9 mouse cellular contexts compared by ENCODE assay signal in genomic region chr6:52256956-52257355, GRCm38 (mm10). TPM values are rescaled to one million over a fixed set of nuclear protein-coding genes. Genes with fewer than 3 reads are reported as not detected.
DNase-seq lines count a peak whose midpoint lies in the region; ATAC-seq lines count a peak whose summit lies in the region.
"Had no signal": no experiment of that assay in that cellular context is flagged by ENCODE, and none has a peak within 500 bp of the region (broad histone marks: within the 10 kb centered on the region; RNA-seq: fewer than 3 reads in every experiment).

No protein-coding gene starts in this region.

- H3K27ac ChIP-seq in kidney, embryonic 14.5 days (ENCODE audit: low read depth, low read length) = no peak overlapping the region
- H3K27ac ChIP-seq: embryonic facial prominence, embryonic 13.5 days had no signal

- H3K27me3 ChIP-seq in kidney, embryonic 14.5 days (ENCODE audit: control insufficient read depth, insufficient read depth, low read length) = peaks cover 76% of the 10 kb centered on the region

- H3K36me3 ChIP-seq in kidney, embryonic 14.5 days (ENCODE audit: control insufficient read depth, insufficient read depth, low read length) = no peaks in the 10 kb centered on the region
- H3K36me3 ChIP-seq: embryonic facial prominence, embryonic 13.5 days had no signal

- peak; percentile 69 for DNase-seq in kidney, adult 11 months
- DNase-seq in T-cell, adult 2 months (ENCODE audit: low spot score) = peak; percentile 74
- DNase-seq in heart, postnatal 14 days = peak; percentile 85 to 90
- peak; percentile 63 to 78 for DNase-seq in left cerebral cortex, postnatal 14 days (ENCODE audit: low spot score in 2 of 2)
- DNase-seq in urinary bladder, postnatal 14 days (ENCODE audit: low spot score) = peak; percentile 91

- under 1% methylated on average over 6 of the region's 6 CpGs for WGBS in kidney, embryonic 14.5 days

- H3K9me3 ChIP-seq in kidney, embryonic 14.5 days (ENCODE audit: control insufficient read depth, low read length) = no peaks in the 10 kb centered on the region
- H3K9me3 ChIP-seq: embryonic facial prominence, embryonic 13.5 days had no signal

- no peak overlapping the region for H3K4me2 ChIP-seq in kidney, embryonic 14.5 days (replicated peaks; ENCODE audit: low read depth, low read length)
- H3K4me2 ChIP-seq: embryonic facial prominence, embryonic 13.5 days had no signal

- intact Hi-C loops in heart, postnatal 14 days (cut with DNase I) = loop anchor here (1.0 to 5.0 kb wide), 7 partner anchors 467 to 1080 kb away; no protein-coding TSS in a partner anchor
- intact Hi-C loops in left cerebral cortex, postnatal 14 days (cut with DNase I) = loop anchor here (5.0 kb wide), 1 partner anchor 580 kb away; no protein-coding TSS in a partner anchor

- no peak for ATAC-seq in kidney, embryonic 14.5 days (ENCODE audit: low FRiP score, low TSS enrichment)
- peak; percentile 76 for ATAC-seq in common myeloid progenitor, adult 5-6 weeks (replicated peaks; ENCODE audit: low read depth, poor library complexity, severe bottlenecking)
- ATAC-seq in neutrophil, adult 5-6 weeks (ENCODE audit: extremely low read depth, insufficient number of reproducible peaks, low FRiP score, poor library complexity, severe bottlenecking) = peak; percentile 59

- H3K9ac ChIP-seq in kidney, embryonic 14.5 days (ENCODE audit: low read depth, low read length) = no peak overlapping the region
- H3K9ac ChIP-seq: embryonic facial prominence, embryonic 13.5 days had no signal

- H3K4me1 ChIP-seq in kidney, embryonic 14.5 days (ENCODE audit: control insufficient read depth, insufficient read depth, low read length) = peaks cover 19% of the 10 kb centered on the region

- H3K4me3 ChIP-seq in kidney, embryonic 14.5 days (ENCODE audit: low read length) = no peak overlapping the region
- H3K4me3 ChIP-seq: embryonic facial prominence, embryonic 13.5 days had no signal

RNA-seq across cellular contexts. Expression of gene Hoxa13, which starts 3.7 kb away (rescaled TPM):
- polyA plus RNA-seq in kidney, embryonic 14.5 days (2014; fragmentation: Nextera tagmentation; extraction: Ambion mirVana) = not detected in 2 replicates
- total RNA-seq in common myeloid progenitor, adult 5-6 weeks (2017) = not detected in 2 replicates
- not detected for total RNA-seq in heart, postnatal 14 days (2021)
- not detected for total RNA-seq in left cerebral cortex, postnatal 14 days (2021)
- not detected in 2 replicates for total RNA-seq in neutrophil, adult 5-6 weeks (2017)
- polyA plus RNA-seq: embryonic facial prominence, embryonic 13.5 days had no signal

RNA-seq across cellular contexts. Expression of gene Hoxa11, which starts 11.3 kb away (rescaled TPM):
- polyA plus RNA-seq in kidney, embryonic 14.5 days (2014; fragmentation: Nextera tagmentation; extraction: Ambion mirVana) = 27.6 and 35.6 TPM in 2 replicates
- total RNA-seq in common myeloid progenitor, adult 5-6 weeks (2017) = not detected in 2 replicates
- not detected for total RNA-seq in heart, postnatal 14 days (2021)
- total RNA-seq in left cerebral cortex, postnatal 14 days (2021) = not detected
- total RNA-seq in neutrophil, adult 5-6 weeks (2017) = not detected in 2 replicates
- polyA plus RNA-seq: embryonic facial prominence, embryonic 13.5 days had no signal

RNA-seq across cellular contexts. Expression of gene Hoxa10, which starts 16.3 kb away (rescaled TPM):
- polyA plus RNA-seq in kidney, embryonic 14.5 days (2014; fragmentation: Nextera tagmentation; extraction: Ambion mirVana) = 177 and 186 TPM in 2 replicates
- 1.6 and 2.3 TPM in 2 replicates for total RNA-seq in common myeloid progenitor, adult 5-6 weeks (2017)
- not detected for total RNA-seq in heart, postnatal 14 days (2021)
- total RNA-seq in left cerebral cortex, postnatal 14 days (2021) = not detected
- total RNA-seq in neutrophil, adult 5-6 weeks (2017) = not detected in 2 replicates

RNA-seq across cellular contexts. Expression of gene Hoxa9, which starts 26.1 kb away (rescaled TPM):
- 58.1 and 67.8 TPM in 2 replicates for polyA plus RNA-seq in kidney, embryonic 14.5 days (2014; fragmentation: Nextera tagmentation; extraction: Ambion mirVana)
- 46.4 and 56.2 TPM in 2 replicates for total RNA-seq in common myeloid progenitor, adult 5-6 weeks (2017)
- total RNA-seq in heart, postnatal 14 days (2021) = not detected
- total RNA-seq in left cerebral cortex, postnatal 14 days (2021) = not detected
- not detected in 2 replicates for total RNA-seq in neutrophil, adult 5-6 weeks (2017)
- polyA plus RNA-seq: embryonic facial prominence, embryonic 13.5 days had no signal

RNA-seq across cellular contexts. Expression of gene Hoxa7, which starts 35.3 kb away (rescaled TPM):
- polyA plus RNA-seq in kidney, embryonic 14.5 days (2014; fragmentation: Nextera tagmentation; extraction: Ambion mirVana) = 19.1 and 19.6 TPM in 2 replicates
- 10.6 and 17.7 TPM in 2 replicates for total RNA-seq in common myeloid progenitor, adult 5-6 weeks (2017)
- under 1 TPM; 0.17 to 0.29 TPM for total RNA-seq in heart, postnatal 14 days (2021)
- total RNA-seq in left cerebral cortex, postnatal 14 days (2021) = not detected
- total RNA-seq in neutrophil, adult 5-6 weeks (2017) = 0.61 TPM in 1 of 2 replicates, not detected in the other
- polyA plus RNA-seq: embryonic facial prominence, embryonic 13.5 days had no signal
